Mouse (Mus musculus) thymus, postnatal 36 days (tissue): ENCODE results near the gene Fance.
"Not testable (repeated sequence)": the region's sequence is repeated elsewhere in the genome, so short reads cannot be mapped to it uniquely, and the experiment has no call there.

Source experiments
- DNase-seq, 2 experiments: peaks; one replicate each; pipeline ENCODE4 v3.0.0; 2022; ENCODE audit warnings: mixed read lengths in 2 of 2

Fance gene

GRCm38 (mm10) chr17:28294449-28295333 is 18.6 kb upstream of the Fance start:
- DNase-seq, result no peak

DNA sequence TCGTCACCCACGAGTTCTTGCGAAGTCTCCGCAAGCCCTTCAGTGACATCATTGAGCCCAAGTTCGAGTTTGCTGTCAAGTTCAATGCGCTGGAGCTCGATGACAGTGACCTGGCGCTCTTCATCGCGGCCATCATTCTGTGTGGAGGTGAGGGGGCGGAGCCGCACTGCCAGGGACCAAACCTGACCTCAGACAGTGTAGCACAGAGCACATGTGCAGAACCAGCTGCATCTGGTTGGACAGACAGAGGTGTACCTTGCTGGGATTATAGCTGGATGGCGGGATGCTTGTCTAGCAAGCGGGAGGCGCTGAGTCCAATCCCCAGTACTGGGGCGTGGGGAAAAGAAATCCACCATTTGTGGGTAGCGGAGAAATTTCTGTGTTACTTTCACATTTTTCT is 14.4 kb upstream of the Fance start:
- DNase-seq, result no peak

GRCm38 (mm10) chr17:28299669-28300320 is 13.5 kb upstream of the Fance start:
- DNase-seq, result no peak

GRCm38 (mm10) chr17:28300323-28300722 is 13.0 kb upstream of the Fance start:
- DNase-seq, result no peak

DNA sequence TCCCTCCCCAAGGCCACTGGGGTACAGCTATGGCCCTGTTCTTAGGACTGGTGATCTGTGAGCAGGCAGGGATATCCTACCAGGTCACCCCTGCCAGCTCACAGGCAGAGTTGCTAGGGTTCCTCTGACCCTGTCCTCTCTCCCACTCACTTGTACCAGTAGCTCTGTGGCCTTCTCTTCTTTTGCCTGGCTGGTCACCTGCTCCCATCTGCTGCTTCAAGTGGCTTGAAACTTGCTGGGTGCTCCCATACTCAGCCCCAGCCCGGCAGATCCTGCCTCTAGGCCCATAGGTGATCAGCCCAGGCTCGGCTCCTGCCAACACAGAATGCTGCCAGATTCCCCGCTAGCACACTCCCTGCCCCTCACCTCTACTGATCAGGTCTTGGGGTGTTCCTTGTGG is 12.5 kb upstream of the Fance start:
- DNase-seq, result no peak

DNA sequence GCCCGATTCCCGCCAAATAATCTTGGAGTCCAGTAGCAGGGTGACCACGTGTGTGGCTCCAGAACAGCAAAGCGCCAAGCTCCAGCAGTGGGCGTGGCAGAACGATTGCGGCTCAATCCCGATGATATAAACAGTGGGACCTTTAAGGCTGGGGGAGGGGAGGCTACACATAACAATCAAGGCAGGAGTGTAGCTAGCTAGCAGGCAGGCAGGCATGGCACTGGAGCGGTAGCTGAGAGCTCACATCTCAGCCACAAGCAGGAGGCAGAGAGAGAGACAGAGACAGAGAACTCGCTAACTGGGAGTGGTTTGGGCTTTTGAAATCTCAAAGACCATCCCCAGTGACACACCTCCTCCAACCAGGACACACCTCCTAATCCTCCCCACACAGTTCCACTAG is 8.1 kb upstream of the Fance start:
- DNase-seq, result no peak

- DNase-seq, result peak; percentile 84 to 89
These were observed 4.8 kb upstream of the Fance start for GRCm38 (mm10) chr17:28308297-28309195.

GRCm38 (mm10) chr17:28310831-28311230 is 2.5 kb upstream of the Fance start:
- DNase-seq, result no peak

DNA sequence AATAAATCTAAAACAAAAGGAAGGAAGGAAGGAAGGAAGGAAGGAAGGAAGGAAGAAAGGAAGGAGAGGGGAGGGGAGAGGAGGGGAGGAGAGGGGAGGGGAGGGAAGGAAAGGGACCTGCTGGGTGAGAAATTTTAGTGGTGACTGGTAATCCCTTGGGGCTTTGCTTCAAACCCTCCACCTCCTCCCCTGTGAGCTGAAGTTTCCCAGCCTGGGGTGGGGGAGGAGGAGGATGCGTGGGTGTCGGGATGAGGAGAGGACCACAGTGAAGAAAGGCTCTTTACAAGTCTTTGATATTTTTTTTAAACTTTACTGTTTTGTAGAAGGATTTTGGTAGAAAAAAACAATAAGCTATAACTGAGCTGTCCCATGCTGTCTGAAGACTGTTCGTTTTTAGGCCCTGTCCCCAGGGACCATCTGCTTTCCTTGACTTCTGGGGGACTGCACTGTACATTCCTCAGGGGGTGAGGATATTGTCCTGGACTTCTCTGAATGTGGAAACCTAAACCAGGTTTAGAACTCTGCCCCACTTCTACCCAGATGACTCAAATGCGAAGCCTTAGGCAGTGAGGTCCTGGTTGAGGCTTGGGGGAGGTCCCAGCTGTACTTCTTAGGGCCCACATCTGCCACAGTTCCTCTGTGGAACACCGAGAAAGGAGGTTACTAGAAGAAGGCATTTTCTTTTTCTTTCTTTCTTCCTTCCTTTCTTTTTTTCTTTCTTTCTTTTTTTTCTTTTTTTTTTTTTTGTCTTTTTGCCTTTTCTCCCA is 1.8 kb upstream of the Fance start:
- DNase-seq, result no peak

DNA sequence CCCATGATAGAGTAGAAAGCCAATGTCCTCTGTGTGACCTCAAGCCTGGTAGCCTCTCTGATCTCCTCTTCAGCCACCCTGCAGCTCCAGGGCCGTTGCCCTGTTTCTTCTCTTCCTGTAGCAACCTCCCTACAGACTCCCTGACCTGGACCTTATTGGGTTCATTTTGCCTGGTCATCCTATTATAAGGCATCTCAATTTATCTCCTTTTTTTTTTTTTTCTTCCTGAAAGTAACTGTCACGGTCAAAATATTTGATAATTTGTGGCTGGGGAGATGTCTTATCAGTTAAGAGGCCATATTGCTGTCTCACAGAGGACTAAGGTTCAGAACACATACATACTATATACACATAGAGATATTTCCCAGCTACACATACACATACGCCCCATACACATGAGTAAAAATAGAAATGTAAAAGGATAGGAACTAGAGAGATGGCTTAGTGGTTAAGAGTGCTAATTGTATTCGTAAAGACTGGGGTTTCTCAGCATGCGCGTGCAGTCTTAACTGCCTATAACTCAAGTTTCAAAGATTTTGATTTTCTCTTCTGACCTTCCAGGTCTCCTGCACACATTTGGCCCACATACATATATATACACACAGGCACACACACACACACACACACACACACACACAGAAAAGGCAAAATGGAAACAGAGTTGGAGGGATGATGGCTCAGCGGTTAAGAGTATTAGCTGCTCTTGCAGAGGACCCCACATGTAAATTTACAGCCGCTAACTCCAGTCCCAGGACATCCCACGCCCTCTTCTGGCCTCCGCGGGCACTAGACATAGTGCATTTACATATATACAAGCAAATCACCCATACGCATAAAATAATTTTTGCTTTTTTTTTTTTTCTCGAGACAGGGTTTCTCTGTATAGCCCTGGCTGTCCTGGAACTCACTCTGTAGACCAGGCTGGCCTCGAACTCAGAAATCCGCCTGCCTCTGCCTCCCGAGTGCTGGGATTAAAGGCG is 797 bp upstream of the Fance start:
- DNase-seq, result peak; percentile 52 to 59

DNA sequence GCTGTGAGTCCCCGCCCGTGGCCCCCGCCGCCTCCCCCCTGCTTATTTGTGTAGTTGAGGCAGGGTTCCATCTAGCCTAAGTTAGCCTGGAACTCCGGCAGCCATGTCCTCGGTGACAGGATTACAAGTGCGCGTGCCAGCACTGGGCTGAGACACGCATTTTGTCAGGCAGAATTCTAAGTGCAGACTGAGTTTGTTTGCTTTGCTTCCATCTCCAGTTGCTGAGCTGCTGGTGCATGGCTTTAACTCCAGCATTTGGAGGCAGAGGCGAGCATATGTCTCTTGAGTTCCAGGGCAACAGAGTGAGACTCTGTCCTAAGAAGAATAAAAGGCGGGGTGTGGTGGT is 534 bp downstream of the Fance start:
- DNase-seq, result no peak

DNA sequence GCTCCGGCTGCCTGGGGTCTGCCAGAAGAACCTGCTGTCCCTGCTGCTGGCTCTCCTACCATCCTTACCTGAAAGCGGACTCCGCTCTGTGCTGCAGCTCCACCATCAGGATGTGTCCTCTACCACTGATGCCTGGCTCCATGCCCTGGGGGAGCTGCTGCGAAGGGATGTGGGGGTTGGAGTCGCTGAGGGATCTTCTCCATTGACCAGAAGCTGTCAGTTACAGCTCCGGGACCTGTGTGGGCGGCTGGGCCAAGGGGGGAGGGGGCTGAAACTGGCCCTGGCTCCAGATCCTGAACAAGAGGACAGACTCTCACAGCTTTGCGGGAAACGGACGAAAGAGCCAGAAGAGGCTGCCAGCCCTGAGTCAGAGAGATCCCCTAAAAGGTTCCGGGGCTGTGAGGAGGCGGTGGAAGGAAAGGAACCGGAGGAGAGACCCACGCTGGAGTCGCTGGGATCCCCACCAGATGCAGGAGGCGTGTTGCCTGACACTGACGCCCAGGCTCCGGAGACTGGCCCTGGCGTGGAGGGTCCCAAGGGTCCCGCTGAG is 2.4 kb downstream of the Fance start:
- DNase-seq, result no peak

GRCm38 (mm10) chr17:28316476-28316875 is 3.2 kb downstream of the Fance start:
- DNase-seq, result no peak

- DNase-seq, result no peak
These were observed 3.8 kb downstream of the Fance start for GRCm38 (mm10) chr17:28317091-28317490.

GRCm38 (mm10) chr17:28317725-28318124 is 4.4 kb downstream of the Fance start:
- no peak for DNase-seq

GRCm38 (mm10) chr17:28321700-28322099 is 8.4 kb downstream of the Fance start:
- no peak for DNase-seq

DNA sequence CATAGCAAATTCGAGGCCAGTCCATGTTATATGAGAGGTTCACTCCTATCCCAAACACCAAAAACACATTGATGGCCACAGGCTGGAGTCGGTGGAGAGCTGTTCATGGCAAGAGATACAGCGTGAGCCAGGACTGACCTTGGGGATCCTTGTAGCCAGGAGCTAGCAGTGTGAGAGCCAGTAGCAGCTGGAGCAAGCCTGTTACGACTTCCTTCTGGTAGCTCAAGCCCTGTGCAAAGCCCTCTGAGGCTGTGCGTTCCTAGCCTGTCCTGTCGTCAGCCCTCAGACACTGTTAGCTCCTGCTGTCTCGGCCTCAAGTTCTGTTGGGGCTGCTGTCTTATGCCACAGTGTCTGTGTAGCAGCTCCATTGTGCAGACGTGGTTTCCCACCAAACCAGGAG is 10.5 kb downstream of the Fance start:
- DNase-seq, result no peak

DNA sequence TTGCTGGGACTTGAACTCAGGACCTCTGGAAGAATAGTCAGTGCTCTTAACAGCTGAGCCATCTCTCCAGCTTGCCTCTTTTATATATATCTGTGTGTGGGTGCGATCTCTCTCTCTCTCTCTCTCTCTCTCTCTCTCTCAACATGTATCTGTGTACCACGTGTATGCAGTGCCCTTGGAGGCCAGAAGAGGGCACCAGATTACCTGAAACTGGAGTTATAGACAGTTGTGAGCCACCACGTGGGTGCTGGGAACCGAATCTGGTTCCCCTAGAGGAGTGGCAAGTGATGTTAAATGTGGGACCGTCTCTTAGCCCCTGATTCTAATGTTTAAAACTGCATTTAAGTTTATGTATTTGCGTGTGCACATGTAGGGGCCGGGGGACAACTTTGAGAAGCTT is 11.1 kb downstream of the Fance start:
- DNase-seq, result not testable (repeated sequence)

GRCm38 (mm10) chr17:28325751-28326150 is 12.4 kb downstream of the Fance start:
- DNase-seq, result no peak

- DNase-seq, result no peak
These were observed 13.6 kb downstream of the Fance start for GRCm38 (mm10) chr17:28326951-28327350.
